Mouse (Mus musculus) forebrain, embryonic 11.5 days (tissue): ENCODE data around the gene Kat6b. TPM values are rescaled to one million over a fixed set of nuclear protein-coding genes. Genes with fewer than 3 reads are reported as not detected.
"Not testable (repeated sequence)": the region's sequence is repeated elsewhere in the genome, so short reads cannot be mapped to it uniquely, and the experiment has no call there.

Source experiments
- ATAC-seq: fragments of 200-750 bp; cut with Nextera tagmentation; replicated peaks from 2 replicates; pipeline ENCODE4 v1.8.0; 2017; ENCODE audit warnings: moderate TSS enrichment; ENCODE audit not compliant: low FRiP score
- DNase-seq: peaks from one replicate; pipeline ENCODE4 v3.0.0-alpha.2; 2017; ENCODE audit warnings: low spot score
- H3K27ac ChIP-seq: fragments of 300-500 bp; sonication (generic); 2 replicates; pipeline ENCODE4 v1.5.1; 2014; ENCODE audit warnings: low read depth, low read length
- H3K27me3 ChIP-seq: fragments of 300-500 bp; sonication (generic); 2 replicates; pipeline ENCODE4 v1.6.1; 2014; ENCODE audit warnings: mild to moderate bottlenecking, low read length, mixed read lengths; ENCODE audit not compliant: control insufficient read depth, insufficient read depth
- H3K36me3 ChIP-seq: fragments of 300-500 bp; sonication (generic); 2 replicates; pipeline ENCODE4 v1.6.1; 2014; ENCODE audit warnings: mild to moderate bottlenecking, low read length, moderate library complexity, mixed read lengths; ENCODE audit not compliant: control insufficient read depth, insufficient read depth
- H3K4me1 ChIP-seq: fragments of 300-500 bp; sonication (generic); replicated peaks from 2 replicates; pipeline ENCODE4 v1.6.1; 2014; ENCODE audit warnings: low read length, mixed read lengths; ENCODE audit not compliant: control insufficient read depth, insufficient read depth
- H3K4me2 ChIP-seq: fragments of 300-500 bp; sonication (generic); 2 replicates; pipeline ENCODE4 v1.6.1; 2014; ENCODE audit warnings: low read depth, mild to moderate bottlenecking, low read length, moderate library complexity, mixed read lengths; ENCODE audit not compliant: severe bottlenecking
- H3K4me3 ChIP-seq: fragments of 300-500 bp; sonication (generic); 2 replicates; pipeline ENCODE4 v1.5.1; 2014; ENCODE audit warnings: low read depth, low read length
- H3K9ac ChIP-seq: fragments of 300-500 bp; sonication (generic); 2 replicates; pipeline ENCODE4 v1.6.1; 2014; ENCODE audit warnings: low read length
- H3K9me3 ChIP-seq: fragments of 300-500 bp; sonication (generic); 2 replicates; pipeline ENCODE4 v1.6.1; 2016; ENCODE audit warnings: low read length, mixed read lengths; ENCODE audit not compliant: control insufficient read depth
- WGBS: fragments of 180-500 bp; shearing (Covaris S2); extraction: QIAGEN DNeasy Blood & Tissue Kit; methylation state at CpG from one replicate; pipeline ENCODE4 v1.1.7; 2014; 5-methylcytosine and 5-hydroxymethylcytosine counted together
- polyA plus RNA-seq: library from polyadenylated mRNA; unstranded; fragments of >200 nt; fragmentation: Nextera tagmentation; extraction: Ambion mirVana; gene quantifications from 2 replicates; pipeline ENCODE4 v1.2.1, GENCODE M21; 2014

Kat6b gene
- polyA plus RNA-seq, 1 experiment from 2014 or later, result 34.5 TPM

DNA sequence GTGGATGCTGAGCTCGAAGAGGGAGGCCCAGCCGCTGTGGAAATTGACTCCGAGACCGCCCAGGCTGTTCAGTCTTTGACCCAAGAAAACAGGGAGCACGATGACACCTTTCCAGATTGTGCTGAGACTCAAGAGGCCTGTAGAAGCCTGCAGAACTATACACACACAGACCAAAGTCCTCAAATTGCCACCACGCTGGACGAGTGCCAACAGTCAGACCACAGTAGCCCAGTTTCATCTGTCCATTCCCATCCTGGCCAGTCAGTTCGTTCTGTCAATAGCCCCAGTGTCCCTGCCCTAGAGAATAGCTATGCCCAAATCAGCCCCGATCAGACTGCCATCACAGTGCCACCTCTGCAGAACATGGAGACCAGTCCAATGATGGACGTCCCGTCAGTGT lies 188.0 kb downstream of the Kat6b start:
- ATAC-seq, result no peak

DNA sequence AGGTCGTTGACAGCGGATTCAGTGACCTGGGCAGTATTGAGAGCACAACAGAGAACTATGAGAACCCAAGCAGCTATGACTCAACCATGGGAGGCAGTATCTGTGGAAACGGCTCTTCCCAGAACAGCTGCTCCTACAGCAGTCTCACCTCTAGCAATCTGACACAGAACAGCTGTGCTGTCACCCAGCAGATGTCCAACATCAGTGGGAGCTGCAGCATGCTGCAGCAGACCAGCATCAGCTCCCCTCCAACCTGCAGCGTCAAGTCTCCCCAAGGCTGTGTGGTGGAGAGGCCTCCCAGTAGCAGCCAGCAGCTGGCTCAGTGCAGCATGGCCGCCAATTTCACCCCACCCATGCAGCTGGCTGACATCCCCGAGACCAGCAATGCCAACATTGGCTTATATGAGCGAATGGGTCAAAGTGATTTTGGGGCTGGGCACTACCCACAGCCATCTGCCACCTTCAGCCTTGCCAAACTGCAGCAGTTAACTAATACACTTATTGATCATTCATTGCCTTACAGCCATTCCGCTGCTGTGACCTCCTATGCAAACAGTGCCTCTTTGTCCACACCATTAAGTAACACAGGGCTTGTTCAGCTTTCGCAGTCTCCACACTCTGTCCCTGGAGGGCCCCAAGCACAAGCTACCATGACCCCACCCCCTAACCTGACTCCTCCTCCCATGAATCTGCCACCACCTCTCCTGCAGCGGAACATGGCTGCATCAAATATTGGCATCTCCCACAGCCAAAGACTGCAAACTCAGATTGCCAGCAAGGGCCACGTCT lies 188.6 kb downstream of the Kat6b start:
- Histone ChIP-seq H3K4me3 (no peak overlapping the region), H3K4me2 (no peak overlapping the region), H3K4me1 (no peaks in the 10 kb centered on the region), H3K36me3 (peaks cover 8% of the 10 kb centered on the region), H3K27ac (no peak overlapping the region), H3K9me3 (no peaks in the 10 kb centered on the region), H3K27me3 (no peaks in the 10 kb centered on the region), H3K9ac (no peak overlapping the region)
- no peak for ATAC-seq
- peak; percentile 47 for DNase-seq
- WGBS, result 92% methylated on average over 11 of the region's 11 CpGs

More for the DNA sequence above, 188.0 kb downstream of the Kat6b start:
- Histone ChIP-seq H3K27me3 (no peaks in the 10 kb centered on the region), H3K9me3 (no peaks in the 10 kb centered on the region), H3K4me3 (no peak overlapping the region), H3K4me1 (no peaks in the 10 kb centered on the region), H3K9ac (no peak overlapping the region), H3K27ac (no peak overlapping the region), H3K36me3 (peaks cover 8% of the 10 kb centered on the region), H3K4me2 (no peak overlapping the region)
- whole genome bisulfite sequencing, result 96% methylated on average over 11 of the region's 11 CpGs
- DNase-seq, result peak; percentile 42

DNA sequence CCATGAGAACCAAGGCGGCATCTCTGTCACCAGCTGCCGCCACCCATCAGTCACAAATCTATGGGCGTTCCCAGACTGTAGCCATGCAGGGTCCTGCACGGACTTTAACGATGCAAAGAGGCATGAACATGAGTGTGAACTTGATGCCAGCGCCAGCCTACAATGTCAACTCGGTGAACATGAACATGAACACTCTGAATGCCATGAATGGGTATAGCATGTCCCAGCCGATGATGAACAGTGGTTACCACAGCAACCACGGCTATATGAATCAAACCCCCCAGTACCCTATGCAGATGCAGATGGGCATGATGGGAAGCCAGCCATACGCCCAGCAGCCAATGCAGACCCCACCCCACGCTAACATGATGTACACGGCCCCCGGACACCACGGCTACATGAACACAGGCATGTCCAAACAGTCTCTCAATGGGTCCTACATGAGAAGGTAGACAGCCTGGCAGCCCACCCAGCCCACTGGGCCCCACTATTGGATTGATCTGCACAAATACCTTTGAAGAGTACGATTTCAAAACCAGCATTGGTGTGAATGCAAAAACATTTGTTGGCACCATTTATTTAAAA lies 189.3 kb downstream of the Kat6b start:
- H3K36me3 ChIP-seq, H3K27me3 ChIP-seq: not testable (repeated sequence)

DNA sequence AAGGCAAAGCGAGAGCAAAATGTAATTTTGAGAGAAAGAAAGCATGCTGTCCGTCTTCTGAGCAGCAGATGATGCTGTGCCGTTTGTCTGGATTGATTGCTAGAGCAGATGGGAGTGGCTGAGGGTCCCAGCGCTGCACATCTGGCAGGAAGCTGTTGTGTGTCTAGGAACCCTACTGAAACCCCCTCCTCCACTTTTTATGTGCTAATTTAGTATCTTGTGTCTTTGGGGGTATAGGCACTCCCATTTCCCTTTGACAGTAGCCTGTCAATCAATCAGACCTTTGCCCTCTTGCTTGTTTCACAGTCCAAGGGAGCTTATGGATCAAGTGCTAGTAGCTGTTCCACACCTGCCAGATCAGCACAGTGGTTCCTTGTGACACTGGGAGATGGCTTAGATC lies 191.9 kb downstream of the Kat6b start:
- WGBS, result 79% methylated on average over 4 of the region's 4 CpGs
- no peaks in the 10 kb centered on the region for H3K9me3 ChIP-seq
- no peak overlapping the region for H3K27ac ChIP-seq
- no peak for ATAC-seq
- peaks cover 8% of the 10 kb centered on the region for H3K36me3 ChIP-seq
- DNase-seq, result no peak
- H3K27me3 ChIP-seq, result no peaks in the 10 kb centered on the region
- no peak overlapping the region for H3K4me3 ChIP-seq
- H3K4me2 ChIP-seq, result no peak overlapping the region
- H3K4me1 ChIP-seq, result no peaks in the 10 kb centered on the region
- no peak overlapping the region for H3K9ac ChIP-seq

More for the DNA sequence above, 189.3 kb downstream of the Kat6b start:
- 94% methylated on average over 15 of the region's 15 CpGs for WGBS
- not testable (repeated sequence) for H3K4me2 ChIP-seq, H3K27ac ChIP-seq, H3K9me3 ChIP-seq, H3K9ac ChIP-seq, H3K4me3 ChIP-seq, ATAC-seq, H3K4me1 ChIP-seq
- DNase-seq, result peak; percentile 46

DNA sequence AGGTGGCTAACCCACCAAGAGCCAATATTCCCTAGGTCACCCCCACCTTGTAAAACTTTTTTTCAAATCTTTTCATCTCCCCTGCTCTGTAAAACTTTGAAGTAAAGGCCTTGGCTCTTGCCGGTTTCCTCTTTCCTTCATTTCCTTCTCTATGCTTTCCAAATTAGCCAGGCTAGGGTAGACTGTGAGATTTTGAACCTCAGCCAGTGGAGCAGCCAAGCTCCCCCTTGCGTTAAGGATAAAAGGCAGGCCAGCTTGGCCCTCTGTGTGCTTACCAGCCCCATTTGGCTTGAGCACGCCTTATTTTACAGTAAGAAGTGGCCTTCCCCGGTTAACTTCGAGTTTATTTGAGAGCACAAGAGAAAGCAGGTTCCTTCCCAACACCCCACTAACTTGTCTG lies 193.2 kb downstream of the Kat6b start:
- Histone ChIP-seq H3K27me3 (no peaks in the 10 kb centered on the region), H3K4me2 (no peak overlapping the region), H3K27ac (no peak overlapping the region), H3K4me1 (no peaks in the 10 kb centered on the region), H3K9me3 (no peaks in the 10 kb centered on the region), H3K9ac (no peak overlapping the region), H3K36me3 (peaks cover 6% of the 10 kb centered on the region), H3K4me3 (no peak overlapping the region)
- 81% methylated on average over 5 of the region's 5 CpGs for WGBS
- no peak for ATAC-seq
- DNase-seq, result no peak

DNA sequence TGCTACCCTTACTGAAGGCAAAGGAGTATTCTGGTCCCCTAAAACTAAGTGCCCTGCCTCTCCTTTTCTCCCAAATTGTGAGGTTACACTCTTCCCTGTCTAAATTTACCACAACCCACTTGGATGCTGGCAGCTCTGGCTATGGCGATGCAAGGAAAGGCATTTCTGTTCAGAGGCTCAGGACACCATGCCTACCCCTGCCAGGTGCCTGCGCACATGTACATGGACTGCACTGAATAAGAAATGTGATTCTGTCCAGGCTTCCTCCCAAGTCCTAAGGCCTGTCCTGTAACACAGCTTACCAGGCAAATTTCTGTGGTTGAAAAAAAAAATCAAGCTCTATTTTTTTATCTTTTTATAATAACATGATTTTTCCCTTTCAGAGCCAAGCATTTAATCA lies 195.0 kb downstream of the Kat6b start:
- H3K27me3 ChIP-seq, result no peaks in the 10 kb centered on the region
- no peaks in the 10 kb centered on the region for H3K36me3 ChIP-seq
- H3K4me3 ChIP-seq, result no peak overlapping the region
- WGBS, result 87% methylated on average over 2 of the region's 2 CpGs
- no peak for ATAC-seq
- H3K9me3 ChIP-seq, result no peaks in the 10 kb centered on the region
- no peak for DNase-seq
- H3K9ac ChIP-seq, result no peak overlapping the region
- H3K4me2 ChIP-seq, result no peak overlapping the region
- H3K4me1 ChIP-seq, result no peaks in the 10 kb centered on the region
- no peak overlapping the region for H3K27ac ChIP-seq

DNA sequence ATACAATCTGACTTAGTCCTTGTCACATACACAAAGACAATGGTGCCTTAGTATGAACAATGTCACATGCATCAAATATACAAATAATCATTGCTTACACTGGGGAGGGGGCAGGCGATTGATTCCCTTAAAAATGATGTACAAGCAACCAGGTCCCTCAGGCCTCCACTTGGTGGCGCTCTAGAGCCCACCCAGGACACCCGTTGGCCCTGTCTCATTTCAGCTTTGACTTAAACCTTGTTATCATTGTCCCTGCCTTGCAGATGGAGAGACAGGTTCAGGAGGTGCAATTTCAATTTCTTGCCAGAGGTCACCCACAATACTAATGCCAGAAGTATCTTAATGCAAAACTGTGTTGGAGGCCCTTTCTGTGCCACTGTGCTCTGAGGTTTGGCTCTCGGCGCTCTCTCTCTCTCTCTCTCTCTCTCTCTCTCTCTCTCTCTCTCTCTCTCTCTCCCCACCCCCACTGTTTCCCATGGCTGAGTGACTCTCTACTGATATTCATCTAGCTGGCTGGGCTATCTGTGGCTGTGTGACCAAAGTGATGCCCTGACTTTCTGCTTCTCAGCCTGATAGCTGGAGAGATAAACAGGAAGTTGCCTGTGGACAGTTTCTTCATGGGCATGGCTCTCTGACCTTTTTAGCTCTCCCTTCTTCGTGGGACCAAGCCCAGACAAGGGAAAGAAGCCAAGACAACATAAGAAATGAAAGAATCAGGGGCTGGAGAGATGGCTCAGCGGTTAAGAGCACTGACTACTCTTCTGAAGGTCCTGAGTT lies 197.5 kb downstream of the Kat6b start:
- ATAC-seq, result no peak
- WGBS, result 33% methylated on average over 7 of the region's 7 CpGs
- H3K27ac ChIP-seq, result no peak overlapping the region

DNA sequence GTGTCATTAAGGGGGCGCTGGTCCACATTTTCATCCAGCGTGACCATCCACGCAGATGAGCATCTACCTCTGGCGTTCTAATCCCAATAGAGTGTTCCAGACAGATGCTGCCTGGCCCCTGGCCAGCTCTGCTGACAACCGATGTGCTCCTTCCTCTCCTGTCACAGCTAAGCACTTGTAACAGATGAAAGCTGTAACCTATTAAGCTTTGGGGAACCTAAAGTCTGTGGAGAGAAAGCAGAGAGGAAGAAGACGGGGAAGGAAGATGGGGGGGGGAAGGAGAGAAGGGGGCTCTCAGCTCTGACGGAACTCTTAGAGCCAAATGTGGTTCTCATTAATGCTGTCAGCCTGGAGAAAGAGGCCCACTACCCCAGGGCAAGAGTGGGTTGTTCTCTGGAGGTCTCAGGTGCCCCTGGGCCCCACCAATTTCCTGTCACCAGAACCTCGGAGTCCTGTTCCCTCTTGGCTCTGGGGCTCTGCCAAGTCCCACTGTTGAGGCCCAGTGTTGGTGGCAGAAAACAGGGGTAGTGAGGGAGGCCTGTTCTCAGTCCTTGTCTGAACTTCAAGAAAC lies 198.5 kb downstream of the Kat6b start:
- peaks cover 9% of the 10 kb centered on the region for H3K4me1 ChIP-seq
- no peaks in the 10 kb centered on the region for H3K36me3 ChIP-seq
- no peak overlapping the region for H3K9ac ChIP-seq
- H3K4me3 ChIP-seq, result no peak overlapping the region
- H3K4me2 ChIP-seq, result no peak overlapping the region
- no peak for DNase-seq
- H3K9me3 ChIP-seq, result no peaks in the 10 kb centered on the region
- no peak overlapping the region for H3K27ac ChIP-seq
- no peaks in the 10 kb centered on the region for H3K27me3 ChIP-seq
- 70% methylated on average over 8 of the region's 8 CpGs for WGBS
- no peak for ATAC-seq

More for the DNA sequence above, 197.5 kb downstream of the Kat6b start:
- H3K4me1 ChIP-seq, result peaks cover 5% of the 10 kb centered on the region
- peak; percentile 79 for DNase-seq
- H3K9ac ChIP-seq, result no peak overlapping the region
- no peaks in the 10 kb centered on the region for H3K36me3 ChIP-seq
- H3K27me3 ChIP-seq, result no peaks in the 10 kb centered on the region
- H3K4me2 ChIP-seq, result no peak overlapping the region
- H3K9me3 ChIP-seq, result no peaks in the 10 kb centered on the region
- no peak overlapping the region for H3K4me3 ChIP-seq
